Mouse (Mus musculus) left cerebral cortex, postnatal 4 days (tissue): ENCODE data around the gene Dppa1. TPM values are rescaled to one million over a fixed set of nuclear protein-coding genes. Genes with fewer than 3 reads are reported as not detected.

ENCODE experiments used
- DNase-seq: peaks from one replicate; pipeline ENCODE4 v3.0.0-alpha.2; 2022
- intact Hi-C: fragments of 180-260 bp; cut with DNase I; formaldehyde crosslinking; loops from one replicate; pipeline ENCODE4 v1.15.1; 2025
- total RNA-seq, 2 experiments: library from RNA; stranded (reverse); gene quantifications; 2 replicates each; pipeline ENCODE4 v1.2.3; 2021

The Dppa1 gene
- total RNA-seq, 2 experiments from 2014 or later: not detected

DNA sequence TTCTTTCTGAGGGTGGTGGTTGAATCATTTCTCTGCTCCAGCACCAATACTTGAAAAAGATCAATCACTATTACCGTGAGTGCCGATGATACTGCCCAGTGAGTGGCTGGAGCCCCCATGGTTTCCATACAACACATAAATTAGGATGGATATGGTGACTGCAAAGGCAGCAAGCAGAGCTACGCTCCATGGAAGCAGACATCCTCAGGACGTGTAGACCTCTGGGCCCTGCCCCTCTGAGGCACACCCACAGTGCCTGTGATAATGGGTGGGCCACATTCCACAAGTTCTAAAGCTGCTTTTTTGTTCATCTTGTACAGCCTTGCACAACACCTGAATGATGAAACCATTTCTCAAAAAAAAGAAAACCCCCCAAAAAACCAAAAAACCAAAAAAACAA, 68.0 kb downstream of the Dppa1 start:
- DNase-seq: no peak
- intact Hi-C loops: no loop called here

Other genes starting within 250 kb of the Dppa1 start
- under 1 TPM; 0.12 to 0.16 TPM for gene Itk, start 239.7 kb downstream of the Dppa1 start, total RNA-seq
- gene Fam71b, start 232.7 kb downstream of the Dppa1 start, total RNA-seq: not detected
- gene Med7, start 192.3 kb downstream of the Dppa1 start, total RNA-seq: 10 to 100 TPM; 34.8 to 35.2 TPM
- under 1 TPM; 0.44 to 0.79 TPM for gene Havcr2, start 174.3 kb downstream of the Dppa1 start, total RNA-seq
- not detected for gene Gm12169, start 105.0 kb downstream of the Dppa1 start, total RNA-seq
- not detected for gene BC053393, start 57.7 kb downstream of the Dppa1 start, total RNA-seq
- gene Timd2, start 77.8 kb upstream of the Dppa1 start, total RNA-seq: under 1 TPM in 1 of 2 experiments, not detected in 1; 0.18 TPM
- gene Havcr1, start 105.8 kb upstream of the Dppa1 start, total RNA-seq: not detected
- not detected for gene Timd4, start 181.5 kb upstream of the Dppa1 start, total RNA-seq